Mouse (Mus musculus) gastrocnemius, adult 18-20 months (tissue): ENCODE results near the gene Pex11b. TPM values are rescaled to one million over a fixed set of nuclear protein-coding genes. Genes with fewer than 3 reads are reported as not detected.
A peak's percentile ranks its signal among the peaks of the same experiment; 100 is the strongest.
"Not testable (repeated sequence)": the region's sequence is repeated elsewhere in the genome, so short reads cannot be mapped to it uniquely, and the experiment has no call there.

ENCODE experiments used
- DNase-seq: peaks from one replicate; pipeline ENCODE4 v3.0.0; 2021; ENCODE audit warnings: low spot score
- total RNA-seq, 2 experiments: library from RNA; stranded (reverse); gene quantifications; 2 replicates each; pipeline ENCODE4 v1.2.3; 2021

The Pex11b gene
- total RNA-seq, 2 experiments from 2014 or later = 27.9 to 28.6 TPM

DNA sequence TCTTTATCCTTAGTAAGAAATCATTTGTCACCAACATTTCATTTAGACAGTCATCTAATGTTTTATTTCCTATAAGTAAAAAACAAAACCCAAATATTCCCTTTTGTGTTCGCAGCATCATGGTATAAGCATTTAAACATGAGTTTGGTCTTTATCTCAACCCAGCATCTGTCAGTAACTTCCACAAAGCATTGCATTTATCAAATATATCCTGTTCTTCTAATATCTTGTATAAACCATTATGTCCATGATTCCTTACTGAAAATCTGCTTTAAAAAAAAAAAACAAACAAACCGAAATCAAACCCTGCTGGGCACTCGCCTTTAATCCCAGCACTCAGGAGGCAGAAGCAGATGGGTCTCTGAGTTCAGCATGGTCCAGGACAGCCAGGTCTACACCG is 28.6 kb upstream of the Pex11b start:
- DNase-seq = no peak

DNA sequence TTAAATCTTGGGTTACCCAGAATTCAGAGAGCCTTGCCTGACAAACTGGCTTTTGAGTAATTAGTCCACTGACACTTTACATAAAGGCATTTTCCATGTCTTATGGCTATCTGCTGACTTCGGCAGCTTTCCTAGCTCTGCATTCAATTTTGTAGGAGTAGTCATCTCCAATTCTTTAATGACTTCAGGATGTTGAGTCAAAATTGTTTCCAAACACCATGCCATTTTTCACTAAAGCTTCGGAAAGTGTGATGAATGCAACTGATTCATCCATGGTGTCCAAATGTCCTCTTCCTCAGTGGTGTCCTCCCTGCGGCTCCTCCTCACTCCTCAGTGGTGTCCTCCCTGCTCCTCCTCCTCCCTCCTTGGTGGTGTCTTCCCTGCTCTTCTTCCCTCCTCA is 17.2 kb upstream of the Pex11b start:
- DNase-seq = no peak

DNA sequence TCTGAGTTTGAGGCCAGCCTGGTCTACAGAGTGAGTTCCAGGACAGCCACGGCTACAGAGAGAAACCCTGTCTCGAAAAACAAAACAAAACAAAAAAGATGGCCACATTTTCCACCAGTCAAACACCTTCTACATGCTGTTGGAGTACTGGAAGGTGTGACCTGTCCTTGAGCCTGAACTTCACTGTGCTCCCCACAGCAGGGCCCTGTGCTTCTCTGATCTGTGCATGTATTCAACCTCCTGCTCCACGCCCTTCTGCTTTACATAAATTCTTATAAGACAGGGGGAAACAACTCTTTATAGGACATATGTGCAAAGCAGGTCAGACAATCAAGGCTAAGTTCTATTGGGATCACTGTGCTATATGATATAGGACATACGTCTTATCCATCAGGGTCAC is 12.0 kb upstream of the Pex11b start:
- DNase-seq = no peak

DNA sequence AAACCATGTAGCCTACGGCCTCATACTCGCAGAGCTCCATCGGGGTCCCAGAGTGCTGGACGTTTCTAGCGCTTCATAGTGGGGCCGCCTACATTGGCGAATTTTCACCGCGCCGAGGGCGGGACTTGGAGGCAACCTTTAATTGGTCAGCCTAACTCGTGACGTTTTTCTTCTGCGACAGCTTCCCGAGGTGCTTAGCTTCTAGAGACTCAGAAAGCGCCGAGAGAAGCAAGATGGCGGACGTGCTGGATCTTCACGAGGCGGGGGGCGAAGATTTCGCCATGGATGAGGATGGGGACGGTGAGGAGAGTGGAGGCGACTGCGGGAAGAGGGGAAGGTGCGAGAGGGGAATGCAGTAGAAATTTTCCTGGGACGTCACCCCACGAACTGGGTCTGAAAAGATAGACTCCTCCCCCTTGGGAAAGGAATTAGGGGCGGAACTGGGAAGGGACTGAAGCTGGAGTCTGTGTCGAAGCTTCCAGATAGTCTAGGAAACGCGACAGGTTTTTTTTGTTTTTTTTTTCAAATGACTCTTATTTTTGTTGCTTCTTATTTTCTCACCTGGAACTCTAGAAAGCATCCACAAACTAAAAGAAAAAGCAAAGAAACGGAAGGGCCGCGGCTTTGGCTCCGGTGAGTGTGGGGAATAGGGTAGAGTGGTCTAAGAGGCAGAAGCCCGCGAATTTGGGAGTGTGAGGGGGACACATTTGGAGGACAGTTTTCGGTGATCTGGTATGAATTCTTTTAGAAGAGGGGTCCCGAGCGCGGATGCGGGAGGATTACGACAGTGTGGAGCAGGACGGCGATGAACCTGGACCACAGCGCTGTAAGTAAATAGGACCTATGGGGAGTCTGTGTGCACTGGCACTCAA is 5.2 kb upstream of the Pex11b start, which contains the start of gene Rbm8a:
Gene Rbm8a (plus strand): TSS at position 205 of the 872 bp plus-strand sequence.
- DNase-seq = peak; percentile 98

DNA sequence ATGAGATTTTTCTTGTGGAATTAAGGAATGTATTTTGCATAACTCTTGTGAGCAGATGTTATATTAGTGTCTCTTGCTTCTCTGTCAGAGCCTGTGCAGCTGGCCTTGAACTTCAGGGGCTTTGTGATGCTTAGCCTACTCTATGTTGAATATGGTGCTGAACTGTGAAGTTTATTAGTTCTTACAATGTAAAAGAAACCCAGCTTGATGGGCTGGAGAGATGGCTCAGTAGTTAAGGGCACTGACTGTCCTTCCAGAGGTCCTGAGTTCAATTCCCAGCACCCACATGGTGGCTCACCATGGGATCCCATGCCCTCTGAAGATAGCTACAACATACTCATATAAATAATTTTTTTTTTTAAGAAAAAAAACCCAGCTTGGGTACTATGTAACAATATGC is 3.1 kb upstream of the Pex11b start:
- no peak for DNase-seq

DNA sequence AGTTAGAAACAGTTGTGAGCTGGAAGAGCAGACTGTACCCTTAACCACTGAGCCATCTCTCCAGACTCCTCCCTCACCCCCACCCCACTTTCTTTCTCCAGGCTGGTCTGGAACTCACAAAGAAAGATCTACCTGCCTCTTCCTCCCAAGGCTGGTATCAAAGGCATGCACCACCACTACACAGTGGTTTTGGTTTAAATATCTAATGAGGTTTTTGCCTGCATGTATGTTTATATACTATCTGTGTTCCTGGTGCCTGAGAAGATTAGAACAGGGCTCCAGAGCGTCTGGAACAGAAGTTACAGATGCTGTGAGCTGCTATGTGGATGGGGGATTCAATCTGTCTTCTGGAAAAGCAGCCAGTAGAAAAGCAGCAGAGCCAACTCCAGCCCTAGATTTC is 1.2 kb upstream of the Pex11b start:
- DNase-seq = no peak

DNA sequence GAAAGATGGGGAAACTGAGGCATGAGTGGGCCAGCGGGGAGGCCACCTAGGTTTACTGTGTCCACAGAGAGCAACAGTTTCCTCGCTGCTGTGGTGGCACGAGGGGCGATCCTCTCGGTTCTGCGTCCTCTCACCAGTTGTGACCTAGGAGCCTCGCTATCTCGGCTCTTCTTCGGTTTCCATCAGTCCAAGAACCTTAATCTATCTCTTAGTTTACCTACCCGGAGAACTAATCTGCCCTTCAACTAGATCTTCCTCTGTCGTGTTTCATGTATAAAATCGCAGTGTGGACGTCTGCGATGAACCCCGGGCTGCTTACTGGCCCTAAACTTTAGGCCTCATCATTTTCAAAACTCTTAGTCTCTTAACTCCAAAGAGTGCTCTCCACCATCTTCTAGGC is 730 bp downstream of the Pex11b start:
- DNase-seq = no peak

DNA sequence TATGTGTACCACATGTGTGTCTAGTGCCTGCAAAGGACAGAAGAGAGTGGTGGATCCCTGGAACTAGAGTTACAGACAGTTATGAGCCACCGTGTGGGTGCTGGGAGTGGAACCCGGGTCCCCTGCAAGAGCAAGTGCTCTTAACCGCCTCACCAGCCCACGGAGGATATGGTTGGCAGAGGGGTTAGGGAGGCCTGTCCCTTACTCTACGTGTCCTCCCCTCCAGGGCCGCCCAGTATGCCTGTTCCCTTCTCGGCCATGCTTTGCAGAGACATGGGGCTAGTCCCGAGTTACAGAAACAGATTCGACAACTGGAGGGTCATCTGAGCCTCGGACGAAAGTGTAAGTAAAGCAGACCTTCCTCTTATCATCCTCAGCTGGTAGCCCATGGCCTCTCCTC is 1.3 kb downstream of the Pex11b start:
- DNase-seq = no peak

DNA sequence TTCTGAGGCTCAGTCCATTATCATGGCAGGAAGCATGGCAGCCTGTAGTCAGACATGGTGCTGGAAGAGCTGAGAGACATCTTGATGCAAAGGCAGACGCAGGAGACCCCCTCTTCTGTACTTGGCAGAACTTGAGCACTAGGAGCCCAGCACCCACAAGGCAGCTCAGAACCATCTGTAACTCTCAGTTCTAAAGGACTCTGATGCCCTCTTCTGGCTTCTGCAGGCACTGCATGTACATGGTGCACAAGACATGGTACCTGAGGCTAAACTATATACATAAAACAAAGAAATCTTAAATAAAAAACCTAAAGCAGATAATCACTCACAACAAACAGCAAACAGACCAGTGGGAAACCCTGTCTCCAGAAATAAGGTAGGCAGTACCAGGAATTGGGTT is 4.0 kb downstream of the Pex11b start:
- peak; percentile 61 for DNase-seq

DNA sequence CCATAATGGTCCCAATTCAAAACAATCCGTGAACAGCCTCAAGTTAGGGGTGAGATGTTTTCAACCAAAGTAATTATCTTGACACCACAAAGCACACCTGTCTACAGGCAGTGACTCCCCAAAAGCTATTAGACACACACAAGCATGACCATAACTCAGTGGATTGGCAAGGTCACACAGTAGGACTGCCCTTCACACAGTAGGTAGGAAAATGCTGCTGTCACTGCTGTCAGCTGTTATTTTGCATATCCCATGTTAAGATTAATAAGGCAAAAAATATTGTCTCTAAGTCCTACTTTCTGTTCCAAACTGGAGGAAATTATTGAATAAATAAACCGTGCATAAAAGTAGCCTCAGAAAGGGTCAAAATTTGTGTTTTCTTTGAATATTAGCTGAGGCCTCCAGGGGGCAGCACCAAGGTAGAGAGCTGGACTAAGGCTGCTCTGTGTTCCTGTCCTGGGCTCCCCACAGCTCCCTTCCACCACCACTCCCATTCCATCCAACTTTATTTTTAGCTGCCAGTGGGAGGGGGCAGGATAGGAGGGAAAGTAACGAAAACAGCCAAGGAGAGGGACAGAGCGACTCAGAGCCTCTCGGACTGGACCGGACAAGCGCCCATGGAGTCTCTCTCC is 10.0 kb downstream of the Pex11b start, which contains the start of gene Itga10:
Gene Itga10 (plus strand): TSS at position 567 of the 632 bp plus-strand sequence.
- peak; percentile 43 for DNase-seq

DNA sequence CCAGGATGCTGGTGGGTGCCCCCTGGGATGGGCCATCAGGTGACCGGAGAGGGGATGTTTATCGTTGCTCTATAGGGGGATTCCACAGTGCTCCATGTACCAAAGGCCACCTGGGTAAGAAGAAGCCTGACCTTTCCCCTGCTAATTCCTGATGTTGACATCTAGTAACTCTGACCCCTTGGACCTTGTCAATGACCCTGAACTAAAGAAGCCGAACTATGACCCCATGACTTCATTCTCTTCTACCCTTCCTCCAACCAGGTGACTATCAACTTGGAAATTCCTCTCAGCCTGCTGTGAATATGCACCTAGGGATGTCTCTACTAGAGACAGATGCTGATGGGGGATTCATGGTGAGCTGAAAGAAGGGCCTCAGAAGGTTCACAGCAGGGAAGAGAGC is 12.2 kb downstream of the Pex11b start:
- no peak for DNase-seq

DNA sequence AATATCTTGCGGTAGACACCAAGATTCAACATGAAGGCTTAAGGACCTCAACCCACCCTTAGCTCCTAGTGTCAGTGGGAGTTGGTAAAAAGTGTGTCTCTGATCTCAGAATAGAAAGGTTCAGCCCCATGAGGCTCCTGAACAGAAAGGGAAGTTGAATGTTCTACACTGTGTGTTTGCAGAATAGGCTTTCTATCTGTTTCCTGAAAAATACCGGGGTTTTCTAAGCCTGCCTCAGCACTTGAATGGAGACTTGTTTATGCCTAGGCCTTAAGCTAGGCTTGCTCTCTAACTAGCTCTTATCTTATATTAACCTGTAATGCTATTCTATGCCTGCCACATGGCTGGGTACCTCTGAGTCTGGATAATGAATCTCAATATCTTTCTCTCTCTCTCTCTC is 25.7 kb downstream of the Pex11b start:
- DNase-seq = no peak

DNA sequence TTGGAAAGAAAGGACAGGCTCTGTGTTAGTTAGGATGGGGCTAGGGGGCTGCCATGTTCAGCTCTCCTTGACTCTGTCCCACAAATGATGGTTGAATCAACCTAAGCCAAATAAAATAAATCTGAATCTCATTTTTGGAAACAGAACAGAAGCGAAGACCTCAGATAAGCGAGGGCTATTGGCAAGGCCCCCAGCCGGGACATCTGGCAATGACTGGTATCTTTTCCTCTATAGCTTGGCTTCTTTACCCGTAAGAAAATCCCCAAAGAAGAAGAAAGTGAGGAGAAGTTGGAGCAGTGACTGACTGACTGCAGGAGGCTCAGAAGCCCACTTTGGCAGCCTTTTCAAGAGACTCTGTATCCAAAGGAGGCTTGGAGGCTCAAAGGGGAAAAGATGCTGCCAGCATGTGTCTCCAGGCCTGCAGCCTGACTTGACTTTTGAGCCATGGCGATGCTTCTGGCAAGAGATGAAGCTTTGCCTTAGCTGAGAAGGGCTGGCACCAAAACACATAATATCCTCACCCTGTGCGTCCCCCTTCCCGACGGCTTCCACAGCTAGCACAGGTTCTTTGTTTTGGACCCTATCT is 27.6 kb downstream of the Pex11b start:
- no peak for DNase-seq

DNA sequence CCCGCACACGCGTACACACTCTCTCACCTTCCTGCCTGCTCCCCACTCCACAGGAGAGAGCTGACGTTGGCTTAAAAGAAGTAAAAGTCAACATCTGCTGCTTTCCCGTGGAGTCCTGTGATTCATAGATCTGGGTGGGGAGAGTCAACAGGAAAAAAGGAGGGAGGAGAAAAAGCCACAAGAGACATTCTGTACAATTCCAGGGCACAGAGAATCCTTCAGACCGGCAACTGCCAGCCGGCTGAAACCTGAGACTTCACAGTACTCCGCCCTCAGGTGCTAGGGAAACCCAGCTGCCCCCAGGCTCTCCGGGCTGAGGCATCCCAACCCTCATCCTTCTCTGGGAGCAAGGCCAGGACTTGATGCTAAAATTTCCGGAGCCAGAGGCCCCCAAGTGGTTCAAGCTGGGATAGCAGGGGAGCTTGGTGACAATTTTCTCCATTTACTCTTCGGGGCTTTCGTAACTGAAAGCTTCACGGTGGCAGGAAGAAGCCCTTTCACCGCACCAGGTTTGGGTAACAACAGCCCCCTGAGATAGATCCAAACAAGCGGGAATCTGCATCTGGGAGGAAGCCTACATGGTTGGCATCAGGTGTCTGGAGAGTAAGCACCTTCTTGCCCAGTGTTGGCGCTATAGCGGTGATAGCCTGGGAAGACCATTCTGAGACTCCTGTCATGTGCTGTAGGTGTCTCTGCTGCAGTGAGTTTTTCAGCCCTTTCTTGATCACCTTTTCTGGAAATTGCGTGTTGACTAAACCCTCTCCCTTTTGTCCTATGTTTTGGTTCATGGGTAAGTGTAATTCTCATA is 28.5 kb downstream of the Pex11b start:
- peak; percentile 87 for DNase-seq

DNA sequence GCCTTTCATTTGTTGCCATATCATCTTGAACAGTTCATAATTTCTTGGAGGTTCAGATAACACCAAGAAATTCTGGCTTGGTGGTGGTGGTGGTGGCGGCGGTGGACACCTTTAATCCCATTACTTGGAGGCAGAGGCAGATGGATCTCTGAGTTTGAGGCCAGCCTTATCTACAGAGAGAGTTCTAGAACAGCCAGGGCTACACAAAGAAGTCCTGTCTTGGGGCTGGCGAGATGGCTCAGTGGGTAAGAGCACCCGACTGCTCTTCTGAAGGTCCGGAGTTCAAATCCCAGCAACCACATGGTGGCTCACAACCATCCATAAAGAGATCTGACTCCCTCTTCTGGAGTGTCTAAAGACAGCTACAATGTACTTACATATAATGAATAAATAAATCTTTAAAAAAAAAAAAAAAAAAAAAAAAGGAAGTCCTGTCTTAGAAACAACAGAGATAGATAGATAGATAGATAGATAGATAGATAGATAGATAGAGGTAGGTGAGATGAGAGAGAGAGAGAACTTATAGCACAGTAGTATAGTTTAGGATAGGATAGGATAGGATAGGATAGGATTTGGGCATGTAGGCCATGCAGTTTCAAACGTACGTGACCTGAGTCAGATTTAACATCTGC is 30.7 kb downstream of the Pex11b start:
- not testable (repeated sequence) for DNase-seq

DNA sequence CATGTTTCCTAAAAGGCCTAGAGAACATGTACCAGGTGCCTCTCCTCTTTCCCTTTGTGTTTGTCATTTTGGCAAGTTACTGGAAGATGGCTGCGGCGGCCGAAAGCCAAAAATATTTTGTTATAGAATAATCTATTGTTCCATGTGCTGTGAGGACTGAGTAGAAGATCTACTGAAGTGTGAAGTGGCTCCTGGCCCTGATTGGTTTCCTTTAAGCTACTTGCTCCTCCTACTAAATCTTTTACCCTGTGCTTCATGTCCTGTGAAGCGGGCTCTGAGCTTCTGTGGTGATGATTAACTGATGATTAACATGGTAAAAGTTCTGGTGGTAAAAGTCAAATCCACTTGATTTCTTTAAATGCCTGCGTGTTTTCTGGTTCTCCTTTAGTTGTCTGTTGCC is 31.7 kb downstream of the Pex11b start:
- no peak for DNase-seq

DNA sequence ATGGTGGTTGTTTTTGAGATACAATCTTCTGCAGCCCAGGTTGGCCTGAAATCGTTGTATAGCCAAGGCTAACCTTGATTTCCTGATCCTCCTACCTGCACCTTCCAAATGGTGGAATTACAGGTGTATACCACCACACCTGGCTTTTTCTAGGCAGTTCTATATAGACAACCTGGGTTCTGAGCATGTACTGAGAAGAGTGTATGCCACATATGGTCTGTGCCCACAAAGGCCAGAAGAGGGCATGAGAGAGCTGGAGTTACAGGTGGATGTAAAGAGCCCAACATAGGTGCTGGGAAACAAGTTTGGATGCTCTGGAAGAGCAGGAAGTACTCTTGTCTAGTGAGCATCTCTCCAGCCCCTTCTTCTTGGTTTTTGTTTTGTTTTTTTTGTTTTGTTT is 32.1 kb downstream of the Pex11b start:
- DNase-seq = no peak

DNA sequence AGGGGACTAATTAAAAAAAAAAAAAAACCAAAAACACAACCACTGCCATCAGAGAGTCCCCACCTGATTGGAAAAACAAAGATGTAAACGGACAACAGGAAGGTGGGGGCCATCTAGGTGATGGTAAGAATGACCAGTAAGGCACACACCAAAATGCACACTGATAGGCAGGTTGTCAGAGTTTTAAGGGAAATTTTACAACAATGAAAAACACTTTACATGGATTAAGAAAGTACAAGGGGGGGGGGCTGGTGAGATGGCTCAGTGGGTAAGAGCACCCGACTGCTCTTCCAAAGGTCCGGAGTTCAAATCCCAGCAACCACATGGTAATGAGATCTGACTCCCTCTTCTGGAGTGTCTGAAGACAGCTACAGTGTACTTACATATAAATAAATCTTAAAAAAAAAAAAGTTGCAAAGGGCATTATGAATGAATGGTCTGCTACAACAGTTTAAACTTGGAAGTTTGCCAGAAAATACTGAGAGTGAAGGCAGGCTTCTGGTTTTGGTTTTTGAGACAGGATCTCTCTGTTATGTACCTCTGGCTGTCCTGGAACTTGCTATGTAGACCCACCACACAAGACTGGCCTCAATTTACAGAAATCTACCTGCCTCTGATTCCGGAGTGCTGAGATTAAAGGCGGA is 33.4 kb downstream of the Pex11b start:
- DNase-seq = no peak

DNA sequence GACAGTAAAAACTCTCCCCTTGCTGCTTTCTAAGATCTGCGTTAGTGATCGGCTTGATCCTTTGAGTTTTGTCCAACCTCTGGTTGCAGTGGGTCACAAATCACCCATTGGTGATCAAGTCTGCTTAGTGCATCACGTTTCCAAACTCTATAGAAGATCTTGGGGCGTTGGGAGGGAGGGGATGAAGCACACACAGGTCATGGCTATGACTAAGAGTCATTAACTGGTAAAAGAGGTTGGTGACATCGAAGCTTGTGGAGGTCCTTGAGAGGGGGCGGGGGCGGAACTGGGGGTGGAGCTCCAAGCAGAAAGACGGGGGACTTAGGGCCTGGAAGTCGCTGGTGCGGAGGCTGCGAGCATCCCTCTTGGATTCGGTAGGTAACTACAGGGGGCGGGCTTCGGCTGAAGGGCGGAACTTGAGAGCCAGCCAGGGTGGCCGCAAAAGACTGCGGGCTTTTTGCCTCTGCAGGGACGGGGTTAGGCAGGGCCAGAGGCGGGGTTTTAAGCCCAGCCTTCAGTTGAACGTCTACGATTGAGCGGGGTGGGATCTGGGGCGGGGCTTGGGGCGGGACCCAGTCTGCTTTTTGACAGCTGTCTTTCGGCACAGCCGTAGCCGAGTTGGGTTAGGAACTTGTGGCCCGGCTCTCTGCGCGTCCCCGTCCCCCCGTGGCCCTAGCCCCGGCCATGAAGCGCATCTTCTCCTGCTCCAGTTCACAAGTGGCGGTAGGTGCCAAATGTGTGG is 34.7 kb downstream of the Pex11b start, which contains the start of gene Ankrd35:
Gene Ankrd35 (plus strand): TSS at position 405 of the 742 bp plus-strand sequence.
- DNase-seq = peak; percentile 76

DNA sequence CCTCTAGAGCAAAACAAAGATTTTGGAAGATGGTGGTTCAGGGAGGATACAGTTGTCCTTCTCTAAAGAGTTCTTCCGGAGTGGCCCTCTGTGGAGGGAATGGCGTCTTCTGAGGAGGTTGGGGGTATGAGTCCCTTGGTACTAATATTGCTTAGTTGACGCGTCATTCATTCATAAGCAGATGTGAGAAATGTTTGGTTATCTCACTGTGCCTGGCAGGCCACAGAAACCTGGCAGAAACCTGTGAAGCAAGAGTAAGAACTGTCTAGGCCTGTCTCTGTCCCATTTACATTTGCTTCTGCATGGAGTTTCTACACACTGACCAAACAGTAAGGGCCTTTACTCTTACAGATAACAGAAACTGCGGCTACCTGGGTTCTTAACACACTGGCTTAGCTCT is 36.3 kb downstream of the Pex11b start:
- DNase-seq = no peak
